ENCODE assay signal across 20 mouse cellular contexts in the genomic region with DNA sequence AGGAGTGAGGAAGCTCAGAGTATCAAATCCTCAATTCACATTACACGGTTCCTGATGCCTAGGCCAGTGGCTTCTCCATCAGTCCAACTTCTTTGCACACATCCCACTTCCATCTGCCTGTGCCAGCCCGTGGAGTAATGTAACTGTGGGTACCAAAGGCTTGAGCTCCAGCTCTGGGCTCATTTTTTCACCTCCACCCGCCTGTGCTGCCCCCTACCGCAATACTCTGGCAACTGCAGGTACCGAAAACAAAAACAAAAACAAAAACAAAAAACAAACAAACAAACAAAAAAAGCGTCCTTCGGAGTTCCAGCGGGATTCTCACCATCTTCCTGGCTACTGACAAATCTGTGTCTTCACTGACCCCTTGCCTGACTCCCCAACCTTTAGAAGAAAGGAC. TPM values are rescaled to one million over a fixed set of nuclear protein-coding genes. Genes with fewer than 3 reads are reported as not detected.
DNase-seq lines count a peak whose midpoint lies in the region; ATAC-seq and TF ChIP-seq lines count a peak whose summit lies in the region.
"Had no signal": no experiment of that assay in that cellular context is flagged by ENCODE, and none has a peak within 500 bp of the region (broad histone marks: within the 10 kb centered on the region; RNA-seq: fewer than 3 reads in every experiment).

No protein-coding gene starts in this region.

- no peak for TF ChIP-seq EP300 in lung, postnatal 0 days (IDR thresholded peaks at IDR 0.05)

- DNase-seq in kidney, adult 2 months, result no peak
- no peak for DNase-seq in kidney, adult 11 months
- no peak for DNase-seq in lung, postnatal 0 days (ENCODE audit: low spot score)
- no peak for DNase-seq in lung, postnatal 14 days
- DNase-seq in ZHBTc4 (ENCODE audit: low read depth, low spot score), result peak; percentile 41
- DNase-seq in lung, postnatal 4 days, result no peak
- DNase-seq: cerebellum, adult 9-10 months; gastrocnemius, postnatal 36 days; heart, postnatal 14 days; kidney, postnatal 14 days; retina, postnatal 1 day; thymus, postnatal 25 days had no signal

- no peak overlapping the region for H3K27ac ChIP-seq in kidney, adult 2 months (ENCODE audit: insufficient read depth, low read depth, low read length)
- H3K27ac ChIP-seq in lung, postnatal 0 days (ENCODE audit: low read length), result no peak overlapping the region
- H3K27ac ChIP-seq in small intestine, adult 2 months (ENCODE audit: insufficient read depth, low read depth, low read length), result no peak overlapping the region
- H3K27ac ChIP-seq: forebrain, embryonic 13.5 days; hindbrain, embryonic 14.5 days; limb, embryonic 12.5 days; midbrain, embryonic 10.5 days had no signal

- no peak overlapping the region for H3K4me3 ChIP-seq in kidney, adult 2 months (ENCODE audit: insufficient read depth, low read depth, low read length)
- no peak overlapping the region for H3K4me3 ChIP-seq in lung, postnatal 0 days (ENCODE audit: low read depth, low read length)
- no peak overlapping the region for H3K4me3 ChIP-seq in small intestine, adult 2 months (ENCODE audit: low read depth, low read length)
- H3K4me3 ChIP-seq: erythroblast, embryonic 14.5 days; forebrain, embryonic 13.5 days; limb, embryonic 12.5 days; midbrain, embryonic 10.5 days had no signal

- H3K9ac ChIP-seq in lung, postnatal 0 days (replicated peaks; ENCODE audit: low read depth), result no peak overlapping the region
- H3K9ac ChIP-seq: forebrain, embryonic 13.5 days; hindbrain, embryonic 14.5 days; limb, embryonic 12.5 days had no signal

- WGBS in kidney, adult 2 months, result 79% methylated on average over 8 of the region's 8 CpGs
- 76% methylated on average over 8 of the region's 8 CpGs for WGBS in lung, postnatal 0 days
- WGBS in small intestine, adult 2 months, result 78% methylated on average over 8 of the region's 8 CpGs

- no peak for TF ChIP-seq POLR2A in kidney, adult 2 months (IDR thresholded peaks at IDR 0.05; ENCODE audit: low read depth, low read length)
- TF ChIP-seq POLR2A in small intestine, adult 2 months (IDR thresholded peaks at IDR 0.05; ENCODE audit: low read depth, low read length), result no peak

- ATAC-seq in lung, postnatal 0 days, result no peak
- ATAC-seq: intestine, embryonic 16.5 days had no signal

- no peaks in the 10 kb centered on the region for H3K36me3 ChIP-seq in kidney, adult 2 months (ENCODE audit: control insufficient read depth, insufficient read depth, low read length)
- no peaks in the 10 kb centered on the region for H3K36me3 ChIP-seq in lung, postnatal 0 days (ENCODE audit: insufficient read depth, low read length)
- no peaks in the 10 kb centered on the region for H3K36me3 ChIP-seq in small intestine, adult 2 months (ENCODE audit: control insufficient read depth, insufficient read depth, low read length)
- H3K36me3 ChIP-seq: limb, embryonic 12.5 days; midbrain, embryonic 10.5 days had no signal

- no peaks in the 10 kb centered on the region for H3K4me1 ChIP-seq in kidney, adult 2 months (ENCODE audit: control insufficient read depth, insufficient read depth, low read length)
- H3K4me1 ChIP-seq in lung, postnatal 0 days (ENCODE audit: insufficient read depth, low read depth, low read length), result no peaks in the 10 kb centered on the region; the same call in 1 of the 2 replicates
- no peaks in the 10 kb centered on the region for H3K4me1 ChIP-seq in small intestine, adult 2 months (ENCODE audit: control insufficient read depth, insufficient read depth, insufficient read length, low read length)
- H3K4me1 ChIP-seq: limb, embryonic 12.5 days had no signal

- H3K4me2 ChIP-seq in lung, postnatal 0 days (replicated peaks; ENCODE audit: low read depth, low read length), result no peak overlapping the region
- H3K4me2 ChIP-seq: forebrain, embryonic 13.5 days; heart, embryonic 11.5 days; hindbrain, embryonic 14.5 days; limb, embryonic 12.5 days had no signal

- TF ChIP-seq CTCF in kidney, adult 2 months (conservative IDR thresholded peaks at IDR 0.05; ENCODE audit: insufficient read depth, insufficient read length, low read depth, low read length), result 0 out of 2 replicates have a peak, but pooled peaks have one; percentile 17
- TF ChIP-seq CTCF in lung, postnatal 0 days (IDR thresholded peaks at IDR 0.05), result 0 out of 2 replicates have a peak, but pooled peaks have one; percentile 8
- TF ChIP-seq CTCF in small intestine, adult 2 months (IDR thresholded peaks at IDR 0.05; ENCODE audit: extremely low read depth, insufficient read length, insufficient replicate concordance, low read depth, low read length), result peak; percentile 14; the same call in 1 of the 2 replicates

- no peaks in the 10 kb centered on the region for H3K27me3 ChIP-seq in kidney, adult 2 months (replicated peaks; ENCODE audit: control insufficient read depth, insufficient read depth, low read length)
- H3K27me3 ChIP-seq in lung, postnatal 0 days (replicated peaks; ENCODE audit: insufficient read depth, low read length), result no peaks in the 10 kb centered on the region
- no peaks in the 10 kb centered on the region for H3K27me3 ChIP-seq in small intestine, adult 2 months (ENCODE audit: control insufficient read depth, insufficient read depth, low read length)
- H3K27me3 ChIP-seq: forebrain, embryonic 13.5 days; limb, embryonic 12.5 days had no signal

- no peaks in the 10 kb centered on the region for H3K9me3 ChIP-seq in lung, postnatal 0 days (ENCODE audit: low read length)
- H3K9me3 ChIP-seq: forebrain, embryonic 13.5 days; limb, embryonic 12.5 days; midbrain, embryonic 10.5 days had no signal

RNA-seq across cellular contexts. Expression of a gene that starts 20.9 kb away (rescaled TPM):
- 91.8 and 126 TPM in 2 replicates for polyA plus RNA-seq in kidney, adult 2 months (2012; rRNA removed)
- 283 and 290 TPM in 2 replicates for polyA plus RNA-seq in lung, postnatal 0 days (2015; fragmentation: Nextera tagmentation; extraction: Ambion mirVana)
- 8.3 and 21.0 TPM in 2 replicates for polyA plus RNA-seq in small intestine, adult 2 months (2012; rRNA removed)

RNA-seq across cellular contexts. Expression of a gene that starts 27.4 kb away (rescaled TPM):
- polyA plus RNA-seq in kidney, adult 2 months (2012; rRNA removed), result 9.4 and 10.7 TPM in 2 replicates
- polyA plus RNA-seq in lung, postnatal 0 days (2015; fragmentation: Nextera tagmentation; extraction: Ambion mirVana), result 4.1 and 5.4 TPM in 2 replicates
- 2.8 and 4.1 TPM in 2 replicates for polyA plus RNA-seq in small intestine, adult 2 months (2012; rRNA removed)
